Mouse (Mus musculus): ENCODE measurements around the gene Socs1.
"Not testable (repeated sequence)": the region's sequence is repeated elsewhere in the genome, so short reads cannot be mapped to it uniquely, and the experiment has no call there.

Gene Socs1

DNA sequence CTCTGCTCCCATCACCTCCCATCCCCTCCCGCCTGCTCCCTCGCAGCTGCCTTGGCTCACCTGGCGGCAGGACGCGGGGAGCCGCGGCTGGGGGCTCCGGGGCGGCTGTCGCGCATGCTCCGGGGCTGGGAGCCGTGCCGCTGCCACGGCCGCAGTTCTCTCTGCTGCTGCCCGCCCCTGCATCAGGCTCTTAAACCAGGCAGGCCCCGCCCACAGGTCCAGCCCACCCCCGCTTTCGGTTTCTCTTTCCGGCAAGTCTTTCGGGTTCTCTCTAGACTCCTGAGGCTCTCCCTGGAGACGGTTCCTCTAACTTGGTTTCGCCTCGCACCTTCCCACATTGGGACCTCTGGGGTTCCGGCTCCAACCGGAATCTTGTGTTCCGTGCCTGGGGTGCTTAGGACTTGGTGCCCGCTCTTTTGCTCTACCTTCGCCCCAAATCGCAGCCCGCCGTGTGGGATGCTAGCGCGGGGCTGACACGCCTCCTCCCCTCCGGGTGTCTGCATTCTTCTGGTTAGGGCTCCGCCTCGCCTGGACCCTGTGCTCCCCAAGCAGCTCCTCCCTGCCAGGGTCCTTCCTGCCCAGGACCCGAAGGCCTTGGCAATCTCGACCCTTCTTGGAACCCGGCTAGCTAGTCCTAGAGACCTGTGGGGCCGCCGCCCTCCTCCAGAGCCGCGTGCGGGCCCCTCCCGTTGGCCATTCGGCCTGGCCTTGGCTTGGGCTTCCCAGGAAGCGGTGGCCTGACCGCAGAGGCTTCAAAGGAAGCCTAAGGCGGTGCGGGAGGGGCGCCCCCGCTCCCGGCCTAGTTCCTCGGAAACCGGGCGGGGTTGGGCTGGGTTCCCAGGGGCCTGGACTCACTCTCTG, at the start of gene Socs1:
Gene Socs1, minus strand, starts transcription at position 166 of the 861 bp plus-strand sequence.
- in situ Hi-C loops (cut with MboI; ENCODE audit: unreplicated experiment in 2 of 2) = loop anchor here in 1 of 2 experiments (5.0 kb wide), 3 partner anchors 62 to 208 kb away; no protein-coding TSS in a partner anchor

DNA sequence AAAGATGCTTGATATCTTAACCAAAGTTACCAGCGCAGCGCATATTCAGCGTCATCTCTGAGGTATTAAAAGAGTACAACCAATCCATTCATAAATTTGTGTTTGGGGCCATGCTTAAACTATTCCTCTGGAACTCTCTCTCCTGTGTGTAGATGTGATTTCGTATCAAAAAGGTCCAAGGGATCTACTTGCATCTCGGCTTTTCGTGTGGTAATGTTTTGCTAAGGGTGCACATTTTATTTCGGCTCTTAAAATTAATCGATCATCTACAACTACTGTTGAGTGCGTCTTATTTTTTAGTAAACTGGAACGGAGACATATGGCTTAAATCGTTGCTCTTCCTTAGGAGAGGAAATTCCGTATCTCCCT, 49.2 kb upstream of the Socs1 start:
- in situ Hi-C loops (cut with MboI; ENCODE audit: unreplicated experiment in 2 of 2) = no loop called here

DNA sequence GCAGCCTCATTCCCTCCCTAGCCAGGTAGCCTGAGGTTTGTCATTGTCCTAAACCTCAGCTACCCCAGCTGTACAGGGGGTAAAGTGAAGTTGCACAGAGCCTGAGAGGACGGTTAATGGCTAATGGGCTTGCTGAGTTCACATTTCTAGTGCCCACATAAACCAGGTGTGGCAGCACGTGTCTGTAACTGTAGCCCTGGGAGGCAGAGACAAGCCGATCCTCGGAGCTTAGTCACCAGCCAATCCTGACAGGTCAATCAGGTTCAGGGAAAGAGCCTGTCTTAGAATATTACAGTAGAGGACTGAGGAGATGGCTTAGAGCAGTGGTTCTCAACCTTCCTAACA, 43.1 kb upstream of the Socs1 start:
- in situ Hi-C loops (cut with MboI; ENCODE audit: unreplicated experiment in 2 of 2) = no loop called here

DNA sequence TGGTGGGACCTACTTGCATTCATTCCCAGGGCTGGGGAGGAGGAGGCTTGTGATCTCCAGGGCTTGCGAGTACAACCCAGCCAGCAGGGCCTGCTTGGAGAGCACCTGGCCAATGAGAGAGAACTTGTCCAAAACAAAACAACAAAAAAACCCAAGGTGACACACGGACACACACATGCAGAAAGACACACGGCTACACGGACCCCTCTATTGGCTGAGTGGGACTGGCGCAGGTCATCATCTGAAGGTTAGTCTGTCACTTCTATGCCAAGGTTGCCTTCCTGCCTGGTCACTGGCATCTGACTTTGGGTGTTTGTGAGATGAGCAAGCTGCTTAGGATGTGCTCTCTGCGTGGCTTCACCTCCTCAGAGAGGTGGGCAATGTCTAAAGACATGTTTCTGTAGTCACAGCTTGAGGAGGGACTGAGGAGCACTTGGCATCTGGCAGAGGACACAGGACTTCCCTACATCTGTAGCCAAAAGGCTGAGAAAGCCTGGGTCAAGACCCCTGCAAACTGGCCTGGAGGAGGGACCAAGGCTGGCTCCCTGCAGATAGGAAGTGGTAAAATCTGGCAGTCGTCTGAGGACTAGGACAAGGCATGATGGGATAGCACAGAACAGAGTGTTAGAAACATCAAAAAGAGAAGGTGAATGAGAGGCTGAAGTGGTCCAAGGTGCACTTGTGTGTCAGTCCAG, 42.6 kb upstream of the Socs1 start:
- in situ Hi-C loops (cut with MboI; ENCODE audit: unreplicated experiment in 2 of 2) = no loop called here

DNA sequence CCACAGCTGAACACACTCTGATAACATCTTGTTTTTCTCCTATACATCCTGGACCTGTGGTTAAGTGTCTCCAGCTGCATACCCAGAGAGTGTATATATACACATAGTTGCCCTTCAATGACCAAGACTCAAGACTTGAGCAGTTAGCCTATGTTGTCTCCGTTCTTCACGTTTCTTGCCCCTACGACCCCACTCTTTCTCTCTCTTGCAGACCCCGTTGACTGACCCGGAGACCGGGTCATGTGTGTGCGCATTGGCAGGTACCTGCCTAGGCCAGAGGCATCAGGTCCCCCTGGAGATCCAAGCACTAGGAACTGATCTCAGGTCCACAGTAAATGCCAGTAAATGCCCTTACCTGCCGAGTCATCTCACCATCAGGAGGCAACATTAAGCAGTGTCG, 41.9 kb upstream of the Socs1 start:
- in situ Hi-C loops (cut with MboI; ENCODE audit: unreplicated experiment in 2 of 2) = no loop called here

DNA sequence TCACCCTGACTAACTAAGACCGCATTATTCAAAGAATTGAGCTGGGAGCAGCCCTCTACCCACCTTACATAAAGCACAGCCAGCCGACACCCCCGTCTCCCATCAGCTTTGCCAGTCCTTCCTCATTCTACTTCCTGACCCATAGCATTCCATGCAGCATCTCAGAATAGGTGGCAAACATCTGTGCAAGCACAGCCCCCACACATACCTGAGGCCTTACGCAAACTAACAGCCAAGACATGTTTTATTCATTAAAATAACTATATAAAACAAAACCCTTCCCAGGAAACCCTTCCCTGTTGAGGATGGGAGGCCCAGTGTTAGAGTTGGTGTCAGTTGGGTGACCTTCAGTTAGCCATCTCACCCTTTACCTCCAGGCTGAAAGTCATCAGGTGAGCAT, 40.5 kb upstream of the Socs1 start:
- in situ Hi-C loops (cut with MboI; ENCODE audit: unreplicated experiment in 2 of 2) = no loop called here

DNA sequence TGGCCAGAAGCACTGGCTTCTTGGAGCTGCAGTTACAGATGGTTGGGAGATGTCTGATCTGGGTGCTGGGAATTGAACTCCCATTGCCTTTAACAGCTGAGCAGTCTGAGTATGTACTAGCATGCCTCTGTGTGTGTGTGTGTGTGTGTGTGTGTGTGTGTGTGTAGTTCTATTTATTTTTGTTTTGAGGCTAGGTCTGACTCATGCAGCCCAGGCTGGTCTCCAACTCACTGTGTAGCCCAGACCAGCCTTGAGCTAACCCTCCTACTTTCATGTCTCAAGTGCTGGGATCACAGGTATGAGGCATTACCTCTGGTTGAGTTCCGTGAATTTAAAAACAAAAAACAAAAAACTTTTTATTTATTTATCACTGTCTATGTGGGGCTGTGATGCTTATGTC, 39.2 kb upstream of the Socs1 start:
- in situ Hi-C loops (cut with MboI; ENCODE audit: unreplicated experiment in 2 of 2) = no loop called here

DNA sequence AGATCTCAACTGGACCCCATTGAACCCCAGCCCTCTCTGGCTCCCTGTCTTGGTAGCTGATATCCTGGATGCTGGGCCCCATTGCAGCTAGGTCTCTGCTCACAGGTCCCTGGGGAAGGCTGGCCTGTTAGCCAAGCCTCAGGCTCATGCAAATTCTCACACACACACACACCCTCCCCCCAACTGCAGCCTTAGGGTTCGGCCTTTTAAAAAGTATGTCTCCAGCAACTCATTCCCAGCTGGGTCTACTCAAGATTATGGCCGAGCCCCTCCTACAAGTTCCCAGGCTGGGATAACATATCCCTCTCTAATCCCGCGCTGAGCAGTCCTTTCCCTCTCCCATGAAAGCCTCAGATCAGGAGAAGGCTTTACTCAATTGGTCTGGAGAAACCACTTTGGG, 36.1 kb upstream of the Socs1 start:
- in situ Hi-C loops (cut with MboI; ENCODE audit: unreplicated experiment in 2 of 2) = no loop called here

DNA sequence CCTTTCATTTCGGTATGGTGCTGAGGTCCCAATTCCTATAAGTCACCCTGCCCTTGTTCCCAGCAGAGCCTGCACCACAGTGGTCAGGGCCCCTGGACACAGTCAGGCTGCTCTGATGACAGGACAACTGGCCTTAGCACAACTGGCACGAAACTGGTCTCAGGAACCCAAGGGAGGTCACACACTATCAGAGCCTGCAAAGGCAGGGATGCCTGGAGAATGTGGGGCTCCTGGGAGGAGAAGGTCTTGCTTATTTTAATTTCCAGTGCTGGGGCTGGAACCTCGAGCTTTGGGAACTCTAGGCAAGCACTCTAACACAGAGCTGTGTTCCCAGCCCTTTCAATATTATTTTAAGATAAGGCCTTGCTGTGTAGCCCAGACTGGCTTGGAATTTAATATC, 34.6 kb upstream of the Socs1 start:
- in situ Hi-C loops (cut with MboI; ENCODE audit: unreplicated experiment in 2 of 2) = no loop called here

DNA sequence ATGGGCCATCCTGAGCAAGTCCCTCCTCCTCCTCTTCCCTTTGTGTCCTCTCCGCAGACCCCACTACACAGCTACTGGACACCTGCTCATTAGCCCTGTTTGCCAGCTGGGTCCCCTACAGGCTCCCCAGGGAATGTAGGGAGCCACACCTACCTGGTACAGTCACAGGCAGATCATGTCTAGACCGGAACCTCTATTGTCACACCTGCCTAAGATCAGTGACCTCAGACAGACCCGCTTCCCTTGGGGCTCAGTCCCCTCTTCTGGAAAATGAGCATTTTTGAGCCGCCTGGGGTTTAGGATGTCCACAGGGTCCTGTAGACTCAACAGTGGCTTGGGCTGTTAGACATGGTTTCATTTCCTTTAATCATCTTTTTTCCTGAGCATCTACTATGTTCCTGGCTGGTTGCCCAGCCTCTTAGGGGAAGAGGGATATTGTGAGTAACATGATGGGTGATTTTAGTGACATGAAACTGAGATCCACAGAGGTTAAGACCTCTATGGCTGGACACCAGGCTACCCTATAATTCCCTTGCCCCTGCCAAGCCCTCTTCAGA, 33.3 kb upstream of the Socs1 start:
- in situ Hi-C loops (cut with MboI; ENCODE audit: unreplicated experiment in 2 of 2) = no loop called here

DNA sequence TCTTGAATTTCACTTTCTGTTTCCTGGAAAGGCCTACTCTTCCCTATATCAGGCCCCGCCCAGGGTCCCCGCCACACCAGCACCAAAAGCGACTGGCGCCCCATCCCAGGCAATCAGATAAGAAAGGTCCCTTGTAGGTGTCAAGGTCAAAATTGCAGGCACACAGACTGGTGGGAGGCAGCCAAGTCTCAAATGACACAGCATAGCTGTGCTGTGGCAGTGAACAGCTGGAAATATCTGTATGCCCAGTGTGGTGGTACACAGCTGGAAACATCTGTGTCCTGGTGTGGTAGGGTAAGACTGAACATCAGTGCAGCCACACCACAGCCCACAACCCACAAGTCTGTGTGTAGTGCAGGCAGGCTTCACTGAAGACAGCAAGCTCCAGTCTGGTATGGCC, 29.5 kb upstream of the Socs1 start:
- in situ Hi-C loops (cut with MboI; ENCODE audit: unreplicated experiment in 2 of 2) = no loop called here

DNA sequence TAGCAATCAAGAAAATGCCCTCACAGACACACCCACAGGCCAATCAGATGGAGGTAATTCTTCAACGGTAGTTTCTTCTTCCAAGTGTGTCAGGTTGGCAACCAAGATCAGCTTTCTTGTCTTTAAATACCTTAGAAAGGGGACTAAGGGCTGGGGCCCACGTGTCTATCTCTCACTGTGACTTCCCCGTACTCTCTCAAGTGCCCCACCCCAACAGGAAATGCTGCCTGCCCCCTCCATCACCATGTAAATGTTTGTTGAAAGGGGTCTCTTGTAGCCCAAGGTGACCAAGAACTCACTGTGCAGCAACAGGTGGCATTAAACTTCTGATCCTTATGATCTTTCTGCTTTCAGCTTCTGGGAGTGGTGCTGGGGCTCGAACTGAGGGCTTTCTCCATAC, 28.4 kb upstream of the Socs1 start:
- in situ Hi-C loops (cut with MboI; ENCODE audit: unreplicated experiment in 2 of 2) = no loop called here

DNA sequence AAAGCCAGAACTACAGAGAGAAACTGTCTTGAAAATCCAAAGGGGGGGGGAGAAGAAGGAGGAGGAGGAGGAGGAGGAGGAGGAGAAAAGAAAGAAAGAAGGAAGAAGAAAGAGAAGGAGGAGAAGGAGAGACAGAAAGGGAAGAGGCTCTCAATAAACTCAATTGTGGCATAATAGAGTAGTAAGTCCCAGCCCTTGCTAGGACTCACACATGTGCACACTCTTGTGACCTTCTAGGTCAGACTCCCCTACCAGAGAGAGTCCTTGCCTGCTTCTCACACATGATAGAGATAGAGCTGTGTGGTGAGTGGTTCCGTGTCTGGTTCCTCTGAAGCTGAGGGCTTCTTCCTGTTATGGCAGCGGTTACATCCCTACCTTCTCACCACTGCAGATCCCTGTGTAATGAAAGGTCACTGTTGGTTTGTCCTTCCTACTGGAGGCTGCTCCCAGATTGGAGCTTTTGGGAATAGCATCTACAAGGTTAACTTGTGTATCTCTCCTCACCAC, 27.6 kb upstream of the Socs1 start, which contains the start of gene Gm11172:
Gene Gm11172, plus strand, starts transcription at position 51 of the 507 bp plus-strand sequence.
- in situ Hi-C loops (cut with MboI; ENCODE audit: unreplicated experiment in 2 of 2) = no loop called here

DNA sequence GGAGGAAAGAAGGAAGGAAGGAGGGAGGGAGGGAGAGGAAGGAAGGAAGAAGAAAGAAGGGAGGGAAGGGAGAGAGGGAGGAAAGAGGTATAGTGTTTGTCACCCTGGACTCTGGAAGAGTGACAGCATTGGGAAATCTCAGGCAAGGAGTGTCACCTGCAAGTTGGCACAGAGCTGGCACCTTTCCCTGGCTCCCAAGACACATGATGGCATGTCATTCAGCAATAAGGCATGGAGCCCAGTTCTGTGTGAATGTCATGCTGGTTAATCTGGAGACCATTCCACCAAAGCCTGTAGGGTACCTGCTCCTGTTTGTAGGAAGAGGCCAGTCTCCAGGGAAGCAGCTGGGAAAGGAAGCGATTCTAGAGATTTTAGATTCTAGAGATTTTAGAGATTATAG, 25.0 kb upstream of the Socs1 start:
- in situ Hi-C loops (cut with MboI; ENCODE audit: unreplicated experiment in 2 of 2) = no loop called here

DNA sequence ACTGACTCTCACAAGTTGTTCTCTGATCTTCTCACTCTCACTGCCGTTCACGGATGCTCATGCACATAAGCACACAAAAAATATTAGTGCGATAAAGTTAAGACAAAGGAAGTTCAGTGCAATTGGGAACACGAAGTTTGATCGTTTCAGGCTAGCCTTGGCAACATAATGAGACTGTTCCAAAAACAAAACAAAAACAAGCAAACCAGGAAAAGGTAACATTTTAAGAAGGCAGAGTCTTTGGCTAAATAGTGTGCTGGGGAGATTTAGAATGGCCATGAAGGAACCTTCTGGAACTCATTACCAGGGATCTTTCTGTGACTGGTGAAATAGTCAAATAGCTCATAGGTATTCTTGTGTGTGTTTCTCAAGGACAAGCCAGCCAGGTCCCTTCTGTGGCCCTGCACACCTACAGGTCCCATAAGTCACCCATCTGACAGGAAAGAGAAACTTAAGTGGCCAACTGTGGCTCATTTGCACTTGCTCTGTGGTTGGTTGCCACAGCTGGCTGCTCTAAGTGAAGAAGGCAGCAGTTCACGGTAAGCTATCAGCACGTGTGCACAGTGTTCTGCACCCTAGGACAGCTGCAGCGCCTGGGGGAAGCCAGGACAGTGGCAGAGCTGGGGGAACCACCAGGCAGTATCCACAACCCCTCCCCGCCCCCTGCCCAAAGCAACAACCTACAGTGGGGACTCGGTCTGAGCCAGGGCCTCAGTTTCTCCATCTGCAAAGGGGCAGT, 20.6 kb upstream of the Socs1 start, which contains the start of gene Prm1:
Gene Prm1, minus strand, starts transcription at position 51 of the 739 bp plus-strand sequence.
- in situ Hi-C loops (cut with MboI; ENCODE audit: unreplicated experiment in 2 of 2) = no loop called here

DNA sequence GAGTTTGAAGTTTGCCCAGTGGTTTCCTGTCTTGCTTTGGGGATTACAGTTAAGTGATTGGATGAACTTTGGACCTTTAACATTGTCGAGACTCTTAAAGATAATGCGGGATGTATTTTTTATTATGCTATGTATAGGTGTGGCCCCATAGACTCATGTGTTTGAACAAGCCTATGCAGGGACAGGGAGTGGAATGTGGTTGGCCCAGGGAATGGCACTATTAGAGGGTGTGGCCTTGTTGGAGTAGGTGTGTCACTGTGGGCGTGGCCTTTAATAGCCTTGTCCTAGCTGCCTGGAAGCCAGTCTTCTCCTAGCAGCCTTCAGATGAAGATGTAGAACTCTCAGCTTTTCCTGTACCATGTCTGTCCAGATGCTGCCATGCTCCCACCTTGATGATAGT, 17.1 kb upstream of the Socs1 start:
- in situ Hi-C loops (cut with MboI; ENCODE audit: unreplicated experiment in 2 of 2) = not testable (repeated sequence)

DNA sequence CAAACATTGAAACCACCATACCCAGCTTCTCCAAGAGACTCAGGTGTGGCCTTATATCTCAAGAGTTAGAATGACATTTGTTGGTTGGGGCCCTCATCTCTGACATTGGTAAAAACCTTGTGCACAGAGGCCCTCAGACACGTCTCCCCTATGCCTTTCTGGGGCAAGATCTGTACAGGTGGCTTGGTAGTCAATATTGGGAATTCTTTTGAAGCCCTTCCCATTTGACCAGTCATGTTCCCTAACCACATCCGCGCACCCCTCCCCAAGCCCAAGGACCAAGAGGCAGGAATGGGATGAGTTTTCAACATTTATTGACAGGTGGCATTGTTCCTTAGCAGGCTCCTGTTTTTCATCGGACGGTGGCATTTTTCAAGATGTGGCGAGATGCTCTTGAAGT, 10.7 kb upstream of the Socs1 start, which contains the start of gene Prm2:
Gene Prm2, minus strand, starts transcription at position 101 of the 400 bp plus-strand sequence.
- in situ Hi-C loops (cut with MboI; ENCODE audit: unreplicated experiment in 2 of 2) = no loop called here

DNA sequence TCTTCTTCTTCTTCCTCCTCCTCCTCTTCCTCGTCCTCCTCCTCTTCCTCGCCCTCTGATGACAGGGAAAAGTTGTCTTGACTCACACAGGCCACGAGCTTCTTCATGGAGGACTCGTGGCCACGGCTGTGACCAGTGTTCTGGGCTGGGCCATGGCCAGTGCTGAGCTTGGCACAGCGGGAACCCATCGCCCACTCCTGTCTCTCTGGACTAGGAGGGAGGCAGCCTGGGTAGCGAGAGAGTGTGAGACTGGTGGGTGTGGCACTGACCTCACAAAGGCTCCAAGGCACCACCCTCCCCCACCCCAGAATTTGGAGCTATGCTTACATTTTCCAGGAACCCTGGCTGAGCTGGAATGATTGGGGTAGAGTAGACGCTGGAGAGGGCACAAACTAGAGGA, 5.4 kb upstream of the Socs1 start, which contains the start of gene Prm3:
Gene Prm3, minus strand, starts transcription at position 213 of the 400 bp plus-strand sequence.
- in situ Hi-C loops (cut with MboI; ENCODE audit: unreplicated experiment in 2 of 2) = loop anchor here in 1 of 2 experiments (5.0 kb wide), 3 partner anchors 52 to 223 kb away; no protein-coding TSS in a partner anchor

DNA sequence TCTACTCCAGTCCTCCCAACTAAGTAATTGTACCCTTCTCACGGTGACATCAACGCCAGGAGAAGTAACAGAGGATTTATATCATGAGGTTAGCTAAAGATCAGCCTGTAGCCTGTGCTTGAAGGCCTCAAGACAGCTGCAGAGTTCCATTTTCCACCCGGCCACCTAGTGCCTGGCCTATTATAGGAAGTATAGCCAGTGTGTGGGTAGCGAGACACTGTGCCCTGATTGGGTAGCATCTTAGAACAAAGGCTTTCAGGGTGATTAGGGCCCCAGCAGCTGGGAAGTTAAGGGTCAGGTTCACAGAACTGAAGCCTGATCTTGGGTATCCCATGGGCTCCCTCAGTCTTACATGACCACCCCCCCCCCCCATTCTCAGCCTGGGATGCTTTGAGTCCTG, 3.5 kb upstream of the Socs1 start:
- in situ Hi-C loops (cut with MboI; ENCODE audit: unreplicated experiment in 2 of 2) = loop anchor here in 1 of 2 experiments (5.0 kb wide), 3 partner anchors 58 to 212 kb away; no protein-coding TSS in a partner anchor

DNA sequence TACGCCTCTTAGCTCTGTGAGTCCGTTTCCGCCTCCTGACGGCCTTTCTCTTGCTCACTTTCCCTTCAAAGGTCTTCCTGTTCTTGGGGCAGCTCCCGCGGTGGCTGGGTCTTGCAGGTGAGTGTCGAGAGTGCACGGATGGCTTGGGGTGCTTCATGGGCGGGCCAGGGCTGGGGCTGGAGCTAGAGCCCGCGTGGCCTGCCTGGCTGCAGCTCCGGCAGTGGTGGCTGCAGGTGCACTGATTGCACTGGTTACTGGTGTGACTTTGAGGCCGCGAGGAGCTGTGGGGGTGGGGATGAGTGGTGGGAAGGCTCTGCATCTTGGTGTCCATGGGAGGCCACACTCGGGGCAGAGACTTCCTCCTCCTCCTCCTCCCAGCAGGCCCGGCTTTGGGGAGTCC, 2.9 kb upstream of the Socs1 start, which contains the start of gene Tnp2:
Gene Tnp2, minus strand, starts transcription at position 390 of the 400 bp plus-strand sequence.
- in situ Hi-C loops (cut with MboI; ENCODE audit: unreplicated experiment in 2 of 2) = loop anchor here in 1 of 2 experiments (5.0 kb wide), 3 partner anchors 59 to 211 kb away; no protein-coding TSS in a partner anchor

Measured in v-Abl transformed pro-B cells (cell line).